Mouse (Mus musculus) ES-CJ7 (cell line): ENCODE measurements at regions not wholly inside any gene's neighbourhood (a gene's known extent, or its start where the extent isn't known, plus 50 kb on each side); places are given as distances from the start of the nearest gene placed in this dataset.

Experiments
- DNase-seq: peaks from one replicate; pipeline ENCODE4 v3.0.0; 2011; ENCODE audit warnings: low read depth, low spot score

DNA sequence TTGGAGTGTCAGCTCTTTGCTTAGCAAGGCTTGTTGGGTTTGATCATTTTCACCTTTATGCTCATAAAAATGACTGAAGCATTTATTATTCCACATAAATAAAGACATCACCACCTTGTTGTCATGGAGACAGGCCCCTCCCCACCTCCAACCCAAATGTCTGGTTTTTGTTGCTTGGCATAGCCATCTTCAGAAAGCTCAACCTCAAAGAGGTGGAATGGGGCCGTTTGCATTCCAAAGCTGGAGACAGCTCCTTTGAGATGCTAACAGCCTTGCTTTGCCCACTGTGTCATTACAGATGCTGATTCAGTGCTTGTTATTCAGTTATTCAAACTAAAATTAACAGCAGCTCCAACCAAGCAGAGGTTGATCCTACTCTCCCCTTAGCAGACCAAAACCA lies 51.9 kb upstream of the Lgalsl start:
- peak; percentile 84 for DNase-seq

DNA sequence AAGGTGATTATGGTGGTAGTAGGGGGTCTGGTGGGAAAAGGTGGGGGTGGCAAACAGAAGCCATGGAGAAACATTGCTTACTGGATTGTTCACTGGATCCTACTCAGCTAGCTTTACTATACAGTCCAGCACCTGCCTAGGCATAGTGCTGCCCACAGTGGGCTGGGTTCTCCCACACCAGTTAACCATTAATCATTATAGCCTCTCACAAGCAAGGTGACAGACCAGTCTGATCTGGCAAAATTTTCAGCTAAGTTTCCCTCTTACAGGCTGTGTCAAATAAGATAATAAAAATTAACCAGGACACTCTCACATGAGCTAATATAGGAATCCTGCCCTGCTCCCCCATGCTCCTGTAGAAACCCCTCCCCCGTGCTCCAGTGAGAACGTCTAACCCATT lies 53.1 kb upstream of the Lgalsl start:
- DNase-seq = no peak

DNA sequence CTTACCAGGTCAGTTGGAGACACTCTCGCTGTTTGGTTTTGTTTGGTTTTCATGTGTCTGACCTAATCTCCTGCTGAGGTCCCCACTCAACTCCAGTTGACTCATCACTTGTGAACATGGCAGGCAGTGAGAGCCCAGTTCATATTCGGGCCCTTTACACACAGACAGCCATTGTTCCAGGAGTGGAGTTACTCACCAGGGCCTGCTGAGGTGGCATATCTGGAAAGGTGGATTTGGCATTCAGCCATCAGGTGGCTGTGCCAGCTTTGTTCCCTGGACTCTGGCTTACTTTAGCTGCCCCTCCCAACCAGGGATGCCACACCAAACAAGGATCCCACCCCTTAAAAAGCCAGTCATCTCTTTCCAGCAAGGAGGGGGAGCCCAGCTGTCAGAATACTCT lies 56.2 kb upstream of the Lgalsl start:
- no peak for DNase-seq

DNA sequence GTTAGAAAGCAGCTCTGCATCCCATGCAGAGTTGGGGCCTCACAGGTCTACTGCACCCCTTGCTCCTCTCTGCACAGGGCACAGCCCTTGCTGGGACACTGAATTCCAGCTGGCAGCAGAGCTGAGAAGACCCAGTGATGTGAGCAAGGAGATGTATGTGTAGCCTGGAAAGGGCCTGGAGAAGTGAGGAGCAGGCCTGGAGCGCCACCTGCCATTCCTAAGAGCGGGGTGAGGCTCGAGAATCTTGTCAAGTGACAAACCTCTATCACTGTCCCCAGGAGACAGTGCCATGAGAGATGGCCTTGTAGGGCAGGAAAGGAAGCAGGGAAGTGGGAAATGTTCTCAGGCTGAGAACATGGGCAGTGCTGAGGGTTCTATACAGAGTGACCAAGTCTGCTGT lies 59.6 kb upstream of the Lgalsl start:
- DNase-seq = no peak

DNA sequence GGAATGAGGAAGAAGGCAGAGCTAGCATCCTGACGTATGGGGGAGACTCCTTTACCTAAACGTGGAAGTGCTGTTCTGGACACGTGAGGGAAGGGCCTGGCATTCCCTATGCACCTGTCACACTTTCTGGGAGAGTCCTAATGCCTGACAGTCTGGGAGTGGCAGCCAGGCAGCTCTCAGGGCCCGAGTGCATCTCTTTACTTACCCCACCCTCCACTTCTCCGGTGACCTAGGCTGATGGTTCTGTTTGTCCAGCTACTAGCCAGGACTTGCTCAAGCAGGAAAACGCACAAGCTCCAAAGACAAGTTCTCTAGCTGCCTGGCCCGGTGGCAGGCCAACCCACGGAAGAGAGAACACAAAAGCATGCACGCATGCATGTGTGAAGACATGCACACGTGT lies 60.9 kb upstream of the Lgalsl start:
- no peak for DNase-seq

DNA sequence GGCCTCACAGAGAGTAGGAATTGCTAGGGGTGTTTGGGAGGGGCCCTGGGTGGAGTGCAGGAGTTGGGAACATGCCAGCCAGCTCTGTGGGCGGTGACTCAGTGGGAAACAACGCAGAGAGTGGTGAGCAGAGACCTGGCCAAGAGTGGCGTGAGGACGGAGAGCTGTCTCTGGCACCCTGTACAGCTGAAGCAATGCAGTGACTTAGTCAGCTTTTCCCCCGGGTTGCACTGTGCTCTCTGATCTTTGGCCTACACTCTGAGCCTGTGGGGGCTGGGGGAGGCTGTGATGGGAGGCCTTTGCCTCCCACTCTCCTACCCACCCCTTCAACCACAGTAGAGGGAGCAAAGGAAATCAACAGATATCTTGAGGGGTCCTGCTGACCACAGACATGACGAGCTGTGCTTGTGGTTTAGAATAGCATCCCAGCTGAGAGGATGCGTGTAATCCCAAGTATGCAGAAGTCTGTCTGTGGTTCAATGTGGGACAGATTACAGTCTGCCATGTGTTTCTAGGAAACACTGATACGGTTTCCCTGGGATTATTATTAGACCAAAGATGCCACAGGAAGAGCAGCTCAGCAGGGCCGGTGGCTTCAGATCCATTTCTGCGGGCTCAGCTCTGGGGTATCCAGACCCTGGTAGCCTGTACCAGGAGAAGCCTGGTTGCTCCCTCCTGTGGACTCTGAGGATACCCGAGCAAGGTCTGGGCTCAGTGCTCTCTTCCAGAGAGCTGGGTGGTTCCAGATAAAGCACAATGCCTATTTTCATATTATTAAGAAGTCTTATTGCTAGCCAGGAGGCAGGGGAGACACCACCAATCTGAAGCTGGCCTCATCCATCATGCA lies 65.6 kb upstream of the Lgalsl start:
- no peak for DNase-seq

DNA sequence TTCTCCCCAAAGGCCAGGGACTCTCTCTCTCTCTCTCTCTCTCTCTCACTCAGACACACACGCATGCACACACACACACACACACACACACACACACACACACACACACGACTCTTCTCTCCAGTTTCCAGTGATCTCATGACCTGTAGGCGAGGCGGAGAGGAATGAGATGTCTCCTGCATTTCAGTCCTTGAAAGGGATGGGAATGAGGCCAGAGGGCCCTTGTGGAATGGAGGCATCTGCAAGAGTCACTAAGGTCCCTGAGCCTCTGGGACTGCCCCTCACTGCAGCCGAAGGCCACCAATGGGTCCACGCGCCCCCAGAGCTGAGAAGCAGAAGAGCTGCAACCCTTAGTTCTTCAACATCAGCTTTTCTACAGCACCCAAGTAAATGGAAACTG lies 66.6 kb upstream of the Lgalsl start:
- DNase-seq = no peak

DNA sequence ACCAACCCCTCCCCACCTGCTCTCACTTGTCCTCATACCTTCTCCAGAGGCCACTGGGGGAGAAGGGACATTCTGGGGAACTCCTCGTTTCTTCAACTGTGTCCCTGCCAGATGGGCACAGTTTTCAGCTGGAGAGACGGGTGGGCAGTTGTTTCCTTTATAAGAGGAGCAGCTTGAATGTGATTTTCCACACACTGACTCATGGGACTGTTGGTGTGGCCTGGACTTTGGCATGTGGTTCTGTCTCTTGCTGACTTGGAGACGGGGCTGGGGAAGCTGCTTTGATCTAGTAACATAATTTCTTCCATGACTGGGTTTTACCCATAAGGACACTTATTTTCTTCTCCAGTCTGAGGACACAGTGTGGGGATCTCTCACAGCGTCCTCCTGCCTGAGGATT lies 67.7 kb upstream of the Lgalsl start:
- no peak for DNase-seq

DNA sequence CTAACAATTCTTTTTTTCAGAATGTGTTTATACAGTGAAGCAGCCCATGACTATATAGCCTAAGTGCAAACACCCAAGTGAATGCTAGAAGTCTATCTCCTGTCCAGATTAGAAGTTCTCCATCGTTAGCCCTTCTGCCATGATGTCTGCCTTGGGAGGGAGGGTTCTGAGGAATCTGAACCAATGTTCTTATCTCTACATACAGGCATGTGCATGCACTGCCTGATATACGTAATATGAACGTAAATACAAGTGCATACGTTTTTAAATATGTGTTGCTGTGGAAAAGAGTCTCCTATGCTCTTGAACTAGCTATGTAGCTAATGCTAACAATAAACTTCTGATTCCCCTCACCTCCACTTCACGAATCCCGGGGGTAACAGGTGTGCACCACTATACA lies 68.9 kb upstream of the Lgalsl start:
- DNase-seq = no peak

DNA sequence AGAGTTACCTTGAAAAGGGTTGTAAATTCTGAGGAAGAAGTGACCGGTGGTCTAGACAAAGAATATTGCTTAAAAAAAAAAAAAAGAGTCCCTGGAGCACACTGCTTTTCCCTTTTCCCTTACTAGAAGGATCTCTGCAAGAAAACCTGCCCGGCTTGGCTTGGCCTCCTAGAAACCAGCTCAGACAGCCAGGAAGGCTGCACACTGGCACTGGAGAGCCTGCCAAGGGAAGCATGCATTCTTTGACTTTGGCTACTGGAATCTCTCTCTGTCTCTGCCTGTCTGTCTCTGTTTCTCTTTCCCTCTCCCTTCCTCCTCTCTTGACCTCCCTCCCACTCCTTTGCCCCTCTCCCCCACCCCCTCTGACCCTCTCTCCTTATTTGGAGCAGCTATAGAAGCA lies 71.1 kb upstream of the Lgalsl start:
- no peak for DNase-seq

DNA sequence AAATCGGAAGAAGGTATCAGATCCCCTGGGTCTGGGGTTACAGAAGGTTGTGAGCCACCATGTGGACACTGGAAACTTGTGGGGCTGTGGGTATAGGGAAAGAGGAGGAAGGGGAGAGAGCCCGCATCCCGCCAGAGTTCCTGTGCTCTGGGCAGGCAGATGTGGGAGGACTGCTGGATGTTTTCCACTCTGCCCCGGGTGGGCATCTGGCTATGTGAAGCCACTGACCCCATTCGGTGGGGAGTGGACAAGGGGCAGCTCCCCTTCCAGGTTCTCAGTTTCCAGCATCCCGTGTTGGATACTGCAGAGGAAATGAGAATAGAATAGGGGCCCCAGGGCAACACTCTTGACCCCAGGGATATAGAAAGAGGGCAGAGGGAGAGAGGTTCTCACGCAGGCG lies 72.1 kb upstream of the Lgalsl start:
- no peak for DNase-seq

DNA sequence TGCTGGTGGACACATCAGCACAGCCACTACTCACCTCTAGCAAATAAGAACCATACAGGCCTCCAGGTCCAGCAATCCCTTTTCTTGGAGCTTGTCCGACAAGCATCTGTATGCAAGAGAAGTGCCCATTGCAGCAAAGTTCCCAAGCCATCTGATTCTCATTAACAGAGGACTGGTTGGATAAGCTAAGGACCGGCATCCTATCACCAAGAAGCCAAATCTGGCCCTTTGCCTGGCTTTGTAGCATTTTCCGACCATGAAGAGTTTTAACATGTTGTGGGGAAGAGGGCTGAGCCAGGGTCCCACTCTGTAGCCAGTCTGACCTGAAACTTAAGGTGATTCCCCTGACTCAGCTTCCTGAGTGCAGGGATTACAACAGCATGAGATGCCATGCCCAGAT lies 77.1 kb upstream of the Lgalsl start:
- no peak for DNase-seq

DNA sequence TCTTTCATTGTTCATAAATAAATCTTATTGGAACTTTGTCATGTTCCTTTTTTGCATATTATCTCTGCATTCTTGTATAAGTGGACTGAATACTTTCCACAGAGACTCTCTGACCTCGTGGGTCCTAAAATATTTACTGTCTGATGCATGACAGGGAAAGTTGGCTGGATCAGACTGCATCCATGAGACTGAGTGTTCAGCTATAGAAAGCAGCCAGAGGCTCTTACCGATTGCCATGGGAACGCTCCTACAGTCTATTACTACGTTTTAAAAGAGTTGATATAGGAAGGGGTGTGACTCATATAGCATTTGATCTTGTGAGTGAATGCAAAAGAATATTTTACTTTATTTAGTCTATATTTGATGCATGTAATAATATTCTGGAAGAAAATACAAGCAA lies 77.6 kb upstream of the Lgalsl start:
- no peak for DNase-seq

DNA sequence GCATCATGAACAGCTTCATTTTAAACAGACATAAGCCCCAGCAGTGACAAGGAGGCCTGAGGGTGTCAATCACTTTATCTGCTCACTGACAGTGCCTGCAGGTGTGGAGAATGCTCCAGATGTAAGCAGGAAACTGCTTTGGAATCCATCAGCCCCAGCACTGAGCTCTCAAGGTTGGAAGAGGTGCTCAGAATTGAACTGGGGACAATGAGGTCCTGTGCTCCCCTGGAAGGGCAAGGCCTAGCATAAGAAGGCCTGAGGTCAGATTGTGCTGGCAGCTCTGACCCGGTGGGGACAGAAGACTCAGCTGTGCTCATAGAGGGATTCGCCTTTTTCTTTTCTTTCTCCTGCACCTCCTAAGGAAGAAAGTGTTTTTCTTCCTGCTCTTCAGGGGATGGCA lies 82.2 kb upstream of the Lgalsl start:
- no peak for DNase-seq

DNA sequence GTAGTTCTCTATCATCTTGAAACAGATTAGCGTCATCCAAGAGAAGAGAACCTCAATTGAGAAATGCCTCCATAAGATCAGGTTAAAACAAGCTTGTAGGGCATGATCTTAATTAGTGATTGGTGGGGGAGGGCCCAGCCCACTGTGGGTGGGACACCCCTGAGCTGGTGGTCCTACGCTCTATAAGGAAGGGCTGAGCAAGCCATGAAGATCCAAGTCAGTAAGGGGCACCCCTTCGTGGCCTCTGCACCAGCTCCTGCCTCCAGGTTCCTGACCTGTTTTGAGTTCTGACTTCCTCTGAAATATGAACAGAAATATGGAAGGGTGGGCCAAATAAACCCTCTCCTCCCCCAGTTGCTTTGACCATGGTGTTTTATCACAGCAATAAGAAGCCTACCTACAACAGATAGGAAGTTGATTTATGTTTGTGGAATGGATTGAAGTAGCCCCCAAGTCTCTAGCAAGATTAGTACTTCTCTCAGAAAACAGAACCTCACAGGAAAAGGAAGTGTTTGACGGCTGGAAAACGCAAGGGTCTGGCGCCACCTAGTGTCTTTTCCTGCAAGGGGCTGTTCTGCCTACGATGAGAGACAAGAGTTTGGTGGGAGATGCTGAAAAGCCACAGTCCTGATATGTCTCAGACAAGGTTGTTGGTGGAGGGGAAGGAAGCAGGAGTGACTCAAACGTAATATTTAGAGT lies 82.9 kb upstream of the Lgalsl start:
- DNase-seq = peak; percentile 83

DNA sequence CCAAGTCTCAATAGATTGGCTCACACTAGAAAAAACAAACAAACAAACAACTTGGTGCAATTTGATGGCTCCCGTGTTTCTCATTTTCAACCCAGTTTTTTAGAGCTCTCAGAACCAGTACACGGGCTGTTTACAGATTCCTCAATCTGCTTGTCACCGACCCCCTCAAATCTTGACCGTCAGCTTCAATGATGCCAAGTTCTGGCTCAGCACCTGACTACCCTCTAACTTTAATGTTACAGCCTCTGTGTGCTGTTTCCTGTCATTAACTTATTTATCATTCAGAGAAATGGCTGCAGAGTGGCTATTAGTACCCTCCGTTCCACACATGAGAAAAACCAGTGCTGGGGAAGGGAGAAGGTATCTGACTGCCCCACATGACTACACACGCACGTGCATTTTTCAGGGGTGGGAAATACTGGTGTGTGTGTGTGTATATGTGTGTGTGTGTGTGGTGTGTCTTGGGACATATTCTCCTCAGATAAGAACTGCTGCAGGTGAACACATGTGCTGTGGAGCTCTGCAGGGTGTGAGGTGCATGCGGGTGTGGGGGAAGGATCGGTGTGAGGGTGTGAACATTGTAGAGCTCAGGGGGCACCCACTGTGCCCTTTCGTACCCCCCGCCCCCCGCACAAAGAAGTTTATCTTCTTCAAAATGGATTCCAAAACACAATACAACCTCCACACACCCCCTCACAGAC lies 83.6 kb upstream of the Lgalsl start:
- no peak for DNase-seq

DNA sequence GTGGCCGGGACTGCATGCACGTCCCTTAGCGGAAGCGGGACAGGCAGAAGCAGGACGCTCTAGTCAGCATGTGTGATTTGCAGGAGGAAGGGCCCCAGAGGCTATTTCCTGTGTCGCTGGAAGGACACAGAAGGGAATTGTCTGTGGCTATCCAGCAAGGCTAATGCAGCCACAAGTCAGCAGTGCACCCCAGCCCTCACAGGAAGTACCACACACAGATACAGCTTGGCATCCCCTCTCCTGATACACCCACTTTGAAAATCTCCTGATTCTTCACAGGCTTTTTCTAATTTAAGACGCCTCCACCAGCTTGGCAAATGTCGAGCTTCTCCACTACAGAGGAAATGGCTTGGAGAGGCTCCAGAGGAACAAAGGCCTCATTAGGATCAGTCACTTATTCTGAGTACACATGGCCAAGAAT lies 84.3 kb upstream of the Lgalsl start:
- no peak for DNase-seq

DNA sequence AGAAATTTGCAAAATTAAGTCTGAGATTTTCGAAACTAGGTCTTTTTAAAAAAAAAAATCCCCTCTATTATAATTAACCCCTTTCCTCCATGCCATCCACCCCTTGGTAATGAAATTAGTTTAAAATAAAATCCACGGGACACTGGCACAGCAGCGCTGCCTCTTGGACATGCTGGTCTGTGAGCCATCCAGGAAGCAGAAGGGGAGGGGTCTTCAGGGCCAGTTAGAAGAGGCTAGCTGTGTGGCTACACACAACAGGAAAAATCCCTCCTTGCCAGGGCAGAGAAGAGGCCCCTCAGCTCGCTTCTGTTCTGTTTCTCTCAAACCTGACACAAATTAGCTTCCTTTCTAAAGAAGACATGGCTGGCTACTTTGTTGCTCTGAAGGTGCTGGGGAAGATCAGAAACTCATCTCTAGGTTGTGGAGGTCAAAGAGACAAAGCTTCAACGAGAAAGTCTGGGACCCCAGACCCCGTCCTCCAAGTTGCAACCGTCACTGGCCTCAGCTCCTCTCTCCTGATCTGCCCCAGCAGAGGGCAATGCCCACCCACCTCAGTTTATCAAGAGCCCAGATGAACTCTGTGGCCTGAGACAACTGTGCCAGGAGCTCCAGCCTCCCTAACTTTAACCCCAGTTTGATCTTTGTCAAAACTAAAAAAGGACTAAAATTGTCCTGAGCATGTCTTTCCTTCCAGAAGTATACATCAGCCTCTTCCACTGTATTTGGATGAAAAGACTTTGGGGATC lies 85.0 kb upstream of the Lgalsl start:
- DNase-seq = no peak

DNA sequence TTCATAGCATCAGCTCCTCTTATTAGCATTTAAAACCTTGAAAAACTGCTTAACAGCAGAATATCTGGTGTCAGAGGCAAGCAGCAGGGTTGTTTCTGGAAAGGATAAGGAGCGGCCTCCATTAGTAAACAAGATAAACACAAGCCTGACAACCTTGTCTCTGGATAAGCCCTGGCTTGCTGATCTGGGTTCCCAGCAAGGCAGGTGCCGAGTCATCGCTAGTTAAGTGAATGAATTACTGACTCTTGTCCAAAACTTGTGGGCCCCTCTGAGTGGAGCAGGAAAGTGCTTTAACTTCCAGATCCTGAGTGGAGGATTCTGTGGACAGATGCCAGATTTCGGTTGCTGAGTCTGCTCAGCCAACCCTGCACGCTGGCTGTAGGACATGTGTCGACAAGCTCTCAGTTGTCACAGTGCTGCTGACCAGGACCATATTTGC lies 85.6 kb upstream of the Lgalsl start:
- no peak for DNase-seq

DNA sequence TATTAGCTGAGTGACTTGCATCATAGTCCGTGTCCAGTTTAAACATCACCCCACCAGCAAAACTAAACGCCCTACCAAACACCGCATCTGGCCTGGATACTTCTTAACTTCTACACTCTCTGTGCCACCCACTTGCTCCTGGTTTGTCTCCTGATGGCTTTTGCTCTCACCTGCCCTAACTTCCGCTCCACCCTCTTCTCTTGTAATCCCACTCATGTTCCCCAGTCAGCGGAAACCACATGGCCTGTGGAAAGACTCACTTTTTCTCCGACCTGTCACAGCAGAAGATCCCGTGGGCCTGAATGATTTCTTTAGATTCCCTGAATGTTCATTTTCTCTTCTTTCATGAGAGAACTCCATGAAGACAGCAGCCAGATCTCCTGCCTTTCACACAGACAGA lies 86.1 kb upstream of the Lgalsl start:
- no peak for DNase-seq

DNA sequence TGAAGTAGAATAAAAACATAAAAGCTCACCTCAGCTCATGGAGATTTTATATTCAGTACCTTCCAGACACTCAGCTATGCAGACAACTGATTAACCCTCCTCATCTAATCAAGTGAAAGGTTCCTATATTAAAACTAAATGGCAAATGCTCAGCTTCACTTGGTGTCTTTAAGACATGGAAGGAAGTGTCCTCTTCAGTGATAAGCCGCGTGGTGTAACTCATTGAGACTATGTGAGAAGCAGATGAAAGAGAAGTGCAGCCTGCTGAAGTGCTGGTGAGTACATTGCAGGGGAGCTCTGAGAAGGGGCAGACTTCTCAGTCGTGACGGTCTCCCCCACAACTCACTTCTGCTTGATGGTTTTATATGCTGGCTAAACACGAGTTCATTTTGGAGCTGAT lies 86.6 kb upstream of the Lgalsl start:
- no peak for DNase-seq

DNA sequence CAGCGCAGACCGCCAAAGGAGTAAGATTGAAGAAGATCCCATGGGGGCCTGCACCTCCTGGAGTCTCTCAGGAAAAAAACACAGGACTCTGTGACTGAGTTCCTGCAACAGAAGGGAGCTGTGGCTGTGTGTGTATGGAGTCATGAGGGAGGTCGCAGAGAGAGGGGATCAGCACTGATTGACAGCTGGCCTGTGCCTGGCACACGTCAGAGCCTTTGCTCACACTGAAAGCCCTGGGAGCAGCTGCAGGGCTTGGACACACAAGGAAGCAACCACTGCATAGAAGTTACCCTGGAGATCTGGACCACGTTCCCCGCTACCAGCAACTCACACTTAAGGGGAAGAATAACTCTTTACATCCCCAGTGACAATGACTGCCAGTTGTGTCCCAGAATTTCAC lies 92.3 kb upstream of the Lgalsl start:
- DNase-seq = no peak
